Mouse (Mus musculus) limb, embryonic 11.5 days (tissue): ENCODE data around the gene Lmntd1. TPM values are rescaled to one million over a fixed set of nuclear protein-coding genes. Genes with fewer than 3 reads are reported as not detected.
A peak's percentile ranks its signal among the peaks of the same experiment; 100 is the strongest.

ENCODE experiments used
- ATAC-seq: fragments of 200-750 bp; cut with Nextera tagmentation; 2 replicates; pipeline ENCODE4 v1.8.0; 2017; ENCODE audit warnings: low read depth; ENCODE audit not compliant: insufficient number of reproducible peaks, low FRiP score, low TSS enrichment
- DNase-seq: peaks from one replicate; pipeline ENCODE4 v3.0.0-alpha.2; 2015; ENCODE audit warnings: low spot score
- H3K27ac ChIP-seq: fragments of 300-500 bp; sonication (generic); replicated peaks from 2 replicates; pipeline ENCODE4 v1.5.1; 2014; ENCODE audit warnings: low read depth, mild to moderate bottlenecking, low read length
- H3K27me3 ChIP-seq: fragments of 300-500 bp; sonication (generic); 2 replicates; pipeline ENCODE4 v1.6.1; 2014; ENCODE audit warnings: mild to moderate bottlenecking, low read length, mixed read lengths; ENCODE audit not compliant: control insufficient read depth, insufficient read depth
- H3K36me3 ChIP-seq: fragments of 300-500 bp; sonication (generic); 2 replicates; pipeline ENCODE4 v1.6.1; 2014; ENCODE audit warnings: mild to moderate bottlenecking, low read length, moderate library complexity, mixed read lengths; ENCODE audit not compliant: control insufficient read depth, insufficient read depth
- H3K4me1 ChIP-seq: fragments of 300-500 bp; sonication (generic); 2 replicates; pipeline ENCODE4 v1.6.1; 2014; ENCODE audit warnings: low read length, mixed read lengths; ENCODE audit not compliant: control insufficient read depth, insufficient read depth
- H3K4me2 ChIP-seq: fragments of 300-500 bp; sonication (generic); 2 replicates; pipeline ENCODE4 v1.6.1; 2014; ENCODE audit warnings: low read depth, mild to moderate bottlenecking, moderate library complexity; ENCODE audit not compliant: severe bottlenecking
- H3K4me3 ChIP-seq: fragments of 300-500 bp; sonication (generic); 2 replicates; pipeline ENCODE4 v1.5.1; 2014; ENCODE audit warnings: low read depth, low read length
- H3K9ac ChIP-seq: fragments of 300-500 bp; sonication (generic); 2 replicates; pipeline ENCODE4 v1.6.1; 2014; ENCODE audit warnings: mild to moderate bottlenecking, low read length
- H3K9me3 ChIP-seq: fragments of 300-500 bp; sonication (generic); 2 replicates; pipeline ENCODE4 v1.6.1; 2016; ENCODE audit warnings: low read length; ENCODE audit not compliant: control insufficient read depth
- WGBS: fragments of 180-500 bp; shearing (Covaris S2); extraction: QIAGEN DNeasy Blood & Tissue Kit; methylation state at CpG from one replicate; pipeline ENCODE4 v1.1.7; 2014; 5-methylcytosine and 5-hydroxymethylcytosine counted together
- polyA plus RNA-seq: library from polyadenylated mRNA; unstranded; fragments of >200 nt; fragmentation: Nextera tagmentation; extraction: Ambion mirVana; gene quantifications from 2 replicates; pipeline ENCODE4 v1.2.1, GENCODE M21; 2014

The Lmntd1 gene
- polyA plus RNA-seq, 1 experiment from 2014 or later: 0.37 TPM

DNA sequence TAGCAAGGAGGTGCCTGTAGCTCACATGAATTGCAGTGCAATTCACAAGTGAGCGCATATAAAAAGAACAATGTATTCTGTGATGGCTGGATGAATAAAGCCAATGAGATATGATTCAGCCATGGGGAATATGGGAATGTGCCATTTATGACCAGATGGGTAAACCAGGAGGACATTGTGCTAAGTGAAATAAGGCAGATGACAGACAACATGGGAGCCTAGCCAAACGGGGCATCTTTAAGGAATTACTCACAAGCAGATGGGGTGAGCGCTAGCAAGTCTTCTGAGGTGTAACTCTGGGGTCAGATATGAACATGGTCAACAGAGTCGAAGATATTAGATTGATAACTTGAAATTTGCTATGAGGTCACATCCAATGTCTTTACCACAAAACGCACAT is 48.5 kb downstream of the Lmntd1 start:
- ATAC-seq: no peak
- Histone ChIP-seq H3K36me3 (no peaks in the 10 kb centered on the region), H3K4me2 (no peak overlapping the region), H3K27me3 (no peaks in the 10 kb centered on the region), H3K9me3 (no peaks in the 10 kb centered on the region), H3K4me3 (no peak overlapping the region), H3K27ac (no peak overlapping the region), H3K9ac (no peak overlapping the region), H3K4me1 (no peaks in the 10 kb centered on the region; the same call in 1 of the 2 replicates)
- DNase-seq: no peak
- 92% methylated on average over 5 of the region's 5 CpGs for WGBS

DNA sequence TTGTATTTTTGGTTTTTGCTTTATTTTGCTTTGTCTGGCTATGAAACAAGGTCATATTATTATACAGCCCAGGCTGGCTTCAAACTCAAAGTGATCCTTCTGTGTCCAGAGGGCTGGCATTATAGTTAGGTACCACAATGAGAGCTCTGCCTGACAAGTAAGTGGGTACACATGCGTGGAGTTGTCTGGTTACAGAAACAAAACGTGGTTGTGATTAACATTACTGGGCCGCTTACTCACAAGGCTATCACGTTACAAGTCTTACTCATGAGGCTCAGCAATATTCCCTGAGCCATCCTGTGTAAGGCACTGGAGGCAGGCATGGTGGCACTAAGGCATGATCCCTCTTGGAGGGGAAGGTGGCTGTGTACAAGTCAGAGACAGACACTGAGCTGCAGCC is 49.4 kb downstream of the Lmntd1 start:
- Histone ChIP-seq H3K4me3 (no peak overlapping the region), H3K36me3 (no peaks in the 10 kb centered on the region), H3K27me3 (no peaks in the 10 kb centered on the region), H3K27ac (no peak overlapping the region), H3K9me3 (no peaks in the 10 kb centered on the region), H3K4me2 (no peak overlapping the region), H3K4me1 (no peaks in the 10 kb centered on the region; the same call in 1 of the 2 replicates), H3K9ac (no peak overlapping the region)
- no peak for ATAC-seq
- peak; percentile 48 for DNase-seq
- WGBS: 11% methylated on average over 4 of the region's 4 CpGs

DNA sequence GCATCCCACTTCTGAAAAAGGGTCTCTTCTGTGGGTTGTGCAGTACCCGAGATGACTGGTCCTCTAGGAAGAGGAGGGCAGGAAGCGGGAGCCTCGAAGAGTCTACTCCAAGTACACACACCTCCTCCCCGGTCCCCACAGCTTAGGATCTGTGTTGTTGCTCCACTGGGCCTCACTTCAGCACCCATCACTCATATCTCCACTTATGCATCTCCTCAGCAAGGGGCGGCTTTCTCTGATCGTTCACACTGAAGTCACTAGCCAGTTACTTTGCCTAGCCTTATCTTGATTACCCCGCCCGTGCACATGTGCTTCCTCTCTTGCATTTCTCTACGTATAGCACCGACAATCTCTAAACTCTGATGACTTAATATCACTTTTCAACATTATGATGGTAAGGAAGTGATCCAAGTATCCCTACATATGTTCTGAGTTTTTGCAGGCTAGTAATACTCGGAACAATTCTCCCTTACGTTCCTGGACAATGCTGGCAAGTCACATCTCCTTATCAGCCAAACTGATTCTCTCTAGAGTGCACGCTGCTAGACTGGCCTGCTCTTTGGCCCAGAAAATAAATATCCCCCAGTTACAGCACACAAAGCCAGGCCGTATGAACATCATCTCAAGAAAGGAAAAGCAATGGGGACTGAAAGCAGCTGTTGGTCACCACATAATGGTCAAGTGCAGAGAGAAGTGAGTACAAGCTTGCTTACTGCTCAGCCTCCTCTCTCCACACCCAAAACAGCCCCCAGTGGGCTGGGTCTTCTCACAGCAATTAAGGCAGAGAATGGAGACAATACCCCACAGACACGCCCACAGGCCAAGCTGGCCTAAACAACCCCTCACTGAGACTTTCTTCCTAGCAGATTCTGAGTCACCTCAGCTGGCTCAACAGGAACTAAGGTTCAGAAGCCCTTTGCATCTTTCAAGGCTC is 56.8 kb downstream of the Lmntd1 start:
- no peaks in the 10 kb centered on the region for H3K27me3 ChIP-seq
- H3K27ac ChIP-seq: no peak overlapping the region
- DNase-seq (no peak), ATAC-seq (no peak)
- WGBS: 87% methylated on average over 15 of the region's 15 CpGs
- no peaks in the 10 kb centered on the region for H3K4me1 ChIP-seq
- no peak overlapping the region for H3K4me2 ChIP-seq
- H3K9ac ChIP-seq: no peak overlapping the region
- no peak overlapping the region for H3K4me3 ChIP-seq
- H3K36me3 ChIP-seq: no peaks in the 10 kb centered on the region
- no peaks in the 10 kb centered on the region for H3K9me3 ChIP-seq

DNA sequence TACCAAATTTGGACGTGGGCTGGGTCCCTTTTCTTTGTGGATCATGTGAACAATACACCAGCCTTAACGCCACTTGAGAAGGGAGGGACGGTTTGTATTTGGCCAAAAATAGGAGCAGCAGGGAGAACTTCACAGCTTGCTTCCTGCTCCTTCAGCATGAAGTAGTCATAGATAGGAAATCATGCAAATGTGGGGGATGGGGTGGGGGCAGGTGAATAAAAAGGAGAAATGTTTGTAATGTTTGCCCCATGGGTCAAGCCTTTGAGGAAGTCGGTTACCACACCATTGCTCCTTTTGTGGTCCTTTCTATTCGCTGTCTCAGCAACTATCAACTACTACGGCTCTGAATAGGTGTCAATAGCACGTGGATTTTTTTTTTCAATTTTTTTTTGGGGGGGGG is 60.9 kb downstream of the Lmntd1 start:
- Histone ChIP-seq H3K27me3 (no peaks in the 10 kb centered on the region), H3K9ac (no peak overlapping the region), H3K9me3 (no peaks in the 10 kb centered on the region), H3K36me3 (no peaks in the 10 kb centered on the region), H3K4me1 (no peaks in the 10 kb centered on the region), H3K4me2 (no peak overlapping the region), H3K27ac (no peak overlapping the region), H3K4me3 (no peak overlapping the region)
- DNase-seq (no peak), ATAC-seq (no peak)
- 84% methylated on average over 7 of the region's 7 CpGs for WGBS

DNA sequence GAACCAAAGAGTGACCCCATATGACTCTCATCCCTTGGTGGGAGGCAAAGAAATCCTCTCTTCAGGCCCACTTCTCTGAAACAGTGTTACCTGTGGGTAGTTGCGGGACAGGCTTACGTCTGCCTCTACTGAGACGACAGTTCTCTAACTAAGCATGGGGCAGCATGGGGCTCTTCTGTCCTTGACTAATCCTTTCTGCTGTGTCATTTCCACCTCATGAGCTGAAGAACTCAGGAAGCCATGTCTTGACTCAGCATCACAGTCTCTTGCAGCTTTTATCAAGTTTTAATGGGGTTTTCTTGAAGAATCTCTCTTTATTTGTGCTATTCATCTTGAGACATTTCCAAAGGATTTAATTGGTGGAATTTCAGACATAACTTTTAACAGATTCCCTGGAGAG is 61.3 kb downstream of the Lmntd1 start:
- no peak for DNase-seq
- Histone ChIP-seq H3K27me3 (no peaks in the 10 kb centered on the region), H3K36me3 (no peaks in the 10 kb centered on the region), H3K9me3 (no peaks in the 10 kb centered on the region), H3K9ac (no peak overlapping the region), H3K4me2 (no peak overlapping the region), H3K4me3 (no peak overlapping the region), H3K4me1 (no peaks in the 10 kb centered on the region), H3K27ac (no peak overlapping the region)
- no peak for ATAC-seq
- whole genome bisulfite sequencing: 97% methylated on average over 3 of the region's 3 CpGs

DNA sequence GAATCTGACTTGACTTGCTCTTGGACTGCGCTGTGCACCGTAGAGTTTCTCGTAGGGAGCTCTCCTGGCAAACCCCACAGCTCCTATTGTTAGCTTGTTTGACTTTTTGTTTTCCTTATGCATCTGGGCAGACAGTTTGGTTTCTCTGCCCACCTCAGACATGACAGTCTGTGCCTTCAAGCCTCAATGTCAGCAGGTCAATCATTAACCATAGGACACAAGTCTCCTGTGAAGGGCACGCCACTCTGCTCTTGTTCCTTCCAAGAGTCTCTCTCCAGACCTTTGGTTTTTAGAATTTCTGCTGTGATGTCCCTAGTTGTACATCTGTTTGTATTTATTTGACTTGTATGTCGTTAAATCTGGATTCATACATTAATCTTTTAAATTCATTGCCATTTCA is 63.1 kb downstream of the Lmntd1 start:
- no peaks in the 10 kb centered on the region for H3K27me3 ChIP-seq
- ATAC-seq: no peak
- WGBS: 89% methylated on average over 5 of the region's 5 CpGs
- H3K4me1 ChIP-seq: peaks cover 2% of the 10 kb centered on the region; the same call in 1 of the 2 replicates
- no peak overlapping the region for H3K9ac ChIP-seq
- DNase-seq: no peak
- H3K4me3 ChIP-seq: no peak overlapping the region
- no peak overlapping the region for H3K27ac ChIP-seq
- H3K9me3 ChIP-seq: no peaks in the 10 kb centered on the region
- H3K36me3 ChIP-seq: no peaks in the 10 kb centered on the region
- no peak overlapping the region for H3K4me2 ChIP-seq

DNA sequence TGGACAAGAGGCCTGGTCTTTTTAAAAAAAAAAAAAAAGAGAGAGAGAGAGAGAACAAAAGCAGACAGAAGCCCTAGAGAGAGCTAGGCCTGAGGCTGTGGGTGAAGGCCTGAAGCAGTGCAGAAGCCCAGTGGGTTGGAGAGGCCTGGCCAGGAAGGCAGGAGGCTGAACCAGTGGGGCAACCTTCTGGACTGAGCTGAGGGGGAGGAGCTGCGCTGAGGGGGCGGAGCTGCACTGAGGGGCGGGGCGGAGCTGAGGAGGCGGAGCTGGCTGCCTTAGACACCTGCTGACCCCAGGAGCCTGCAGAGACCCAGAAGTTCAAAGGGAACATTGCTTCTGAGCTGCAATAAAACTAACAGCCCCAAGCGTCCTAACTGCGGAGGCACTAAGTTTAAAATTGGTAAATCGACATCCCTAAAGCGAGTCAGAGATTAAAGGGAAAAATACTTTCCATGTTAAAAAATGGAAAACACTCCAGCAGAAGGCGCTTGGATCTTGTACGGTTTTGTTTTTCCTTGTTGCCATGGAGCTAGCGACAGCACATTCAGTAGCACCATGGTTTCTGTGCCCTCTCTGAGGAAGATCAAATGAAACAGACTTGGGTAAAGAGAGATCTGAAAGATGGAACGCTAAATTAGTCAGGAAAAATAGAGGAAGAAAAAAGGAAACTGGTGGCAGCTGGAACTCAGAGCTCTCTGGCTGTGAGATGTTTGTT is 68.0 kb downstream of the Lmntd1 start:
- peak; percentile 80 for ATAC-seq
- H3K27ac ChIP-seq: no peak overlapping the region

DNA sequence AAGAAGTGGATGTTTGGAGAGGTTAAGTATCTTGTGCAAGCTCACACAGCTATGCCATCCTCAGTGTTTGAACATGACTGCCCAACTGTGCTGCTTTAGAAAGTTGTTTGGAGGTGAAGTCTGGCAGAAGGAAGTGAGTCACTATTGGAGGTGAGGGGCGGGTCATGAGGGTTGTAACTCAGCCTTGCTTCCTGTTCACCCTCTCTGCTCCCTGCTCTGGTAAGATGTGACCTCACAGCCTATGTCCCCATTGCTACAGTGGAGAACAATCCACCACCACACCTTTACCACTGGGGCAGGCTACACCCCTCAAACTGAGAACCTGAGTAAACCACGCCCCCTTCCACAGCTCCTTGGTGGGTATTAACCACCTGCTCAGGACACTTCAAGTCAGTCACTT is 69.3 kb downstream of the Lmntd1 start:
- no peak for DNase-seq
- H3K9ac ChIP-seq: no peak overlapping the region
- WGBS: 87% methylated on average over 2 of the region's 2 CpGs
- no peaks in the 10 kb centered on the region for H3K9me3 ChIP-seq
- no peak overlapping the region for H3K4me2 ChIP-seq
- H3K4me3 ChIP-seq: no peak overlapping the region
- 0 out of 2 replicates have a peak, but pooled peaks have one; percentile 42 for ATAC-seq
- no peaks in the 10 kb centered on the region for H3K27me3 ChIP-seq
- no peak overlapping the region for H3K27ac ChIP-seq
- H3K36me3 ChIP-seq: no peaks in the 10 kb centered on the region
- H3K4me1 ChIP-seq: peaks cover 6% of the 10 kb centered on the region; the same call in 1 of the 2 replicates

More for the DNA sequence above, 68.0 kb downstream of the Lmntd1 start:
- H3K27me3 ChIP-seq: no peaks in the 10 kb centered on the region
- H3K4me1 ChIP-seq: peaks cover 6% of the 10 kb centered on the region; the same call in 1 of the 2 replicates
- WGBS: 10% methylated on average over 13 of the region's 13 CpGs
- H3K9me3 ChIP-seq: no peaks in the 10 kb centered on the region
- H3K36me3 ChIP-seq: no peaks in the 10 kb centered on the region
- H3K9ac ChIP-seq: no peak overlapping the region
- no peak overlapping the region for H3K4me2 ChIP-seq
- DNase-seq: peak; percentile 67
- H3K4me3 ChIP-seq: no peak overlapping the region
